Mouse (Mus musculus) small intestine, adult 2 months (tissue): ENCODE results near the gene Grap2.

Experiments used
- CTCF ChIP-seq: fragments of 200-500 bp; IDR thresholded peaks from 2 replicates; pipeline ENCODE4 v1.5.1; 2012; ENCODE audit warnings: low read depth, mild to moderate bottlenecking, control low read depth, inconsistent platforms, low read length, moderate library complexity, mixed read lengths; ENCODE audit not compliant: insufficient replicate concordance, insufficient read length; ENCODE audit errors: extremely low read depth
- POLR2A ChIP-seq: fragments of 200-500 bp; IDR thresholded peaks from 2 replicates; pipeline ENCODE4 v1.6.1; 2012; ENCODE audit warnings: low read depth, mild to moderate bottlenecking, control low read depth, inconsistent platforms, low read length, moderate library complexity

DNA sequence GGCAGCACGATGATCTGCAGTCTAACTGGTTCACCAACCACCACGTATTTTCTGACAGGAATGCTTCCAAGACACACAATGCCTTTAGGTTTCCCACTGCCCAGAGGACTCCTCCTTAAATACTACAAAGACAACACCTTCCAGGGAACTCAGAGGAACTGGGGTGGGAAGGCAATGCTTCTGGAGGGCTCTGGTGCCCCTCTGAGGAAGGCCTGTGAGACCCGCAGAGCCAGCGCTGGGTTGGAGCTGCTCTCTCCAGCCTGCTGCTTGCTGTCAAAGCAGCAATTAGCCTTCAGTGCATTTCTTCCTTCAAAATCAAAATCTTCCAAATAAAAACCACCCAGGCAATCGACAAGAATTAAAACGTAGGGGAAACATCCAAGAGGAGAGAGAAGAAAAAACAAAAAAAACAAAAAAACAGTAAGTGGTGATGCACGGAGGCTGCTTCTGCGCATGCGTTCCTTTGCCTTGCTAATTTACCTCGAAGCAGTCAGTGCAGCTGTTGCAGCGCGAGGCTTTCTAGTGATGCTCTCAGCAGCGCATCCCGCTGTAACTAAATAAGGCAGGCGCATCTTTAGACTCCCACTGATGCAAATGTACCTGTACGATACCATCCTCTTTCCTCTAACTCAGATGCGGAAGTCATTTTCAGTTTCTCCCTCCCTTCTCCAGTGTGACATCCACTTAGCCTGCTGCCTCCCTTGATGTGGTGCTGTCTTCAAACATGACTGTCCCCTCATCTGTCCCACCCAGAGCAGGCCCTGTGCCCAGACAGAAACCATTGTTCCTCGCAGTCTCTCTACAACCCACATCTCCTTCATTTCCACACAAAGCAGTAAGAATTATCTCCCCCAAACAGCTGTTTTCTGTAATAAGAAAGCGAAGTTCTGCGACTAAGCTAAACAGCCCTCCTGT, 42.2 kb upstream of the Grap2 start:
- TF ChIP-seq POLR2A (no peak), CTCF (no peak)
